Mouse (Mus musculus) left cerebral cortex, postnatal 36 days (tissue): ENCODE results near the gene Bap1. TPM values are rescaled to one million over a fixed set of nuclear protein-coding genes. Genes with fewer than 3 reads are reported as not detected.

Source experiments
- DNase-seq, 2 experiments: peaks; one replicate each; pipeline ENCODE4 v3.0.0; 2021 to 2022; ENCODE audit warnings: low spot score in 2 of 2, mixed read lengths in 1 of 2
- intact Hi-C: fragments of 180-260 bp; cut with DNase I; formaldehyde crosslinking; loops from one replicate; pipeline ENCODE4 v1.15.1; 2025
- total RNA-seq, 2 experiments: library from RNA; stranded (reverse); gene quantifications; 2 replicates each; pipeline ENCODE4 v1.2.3; 2021

Gene Bap1
- total RNA-seq, 2 experiments from 2014 or later, result 144 to 148 TPM

- DNase-seq, result no peak
- intact Hi-C loops, result loop anchor here (5.0 kb wide), 2 partner anchors 66 to 201 kb away; partner anchors contain the start of gene Capn7
Observed at GRCm38 (mm10) chr14:31271121-31271520, 19.9 kb downstream of the Bap1 start.

DNA sequence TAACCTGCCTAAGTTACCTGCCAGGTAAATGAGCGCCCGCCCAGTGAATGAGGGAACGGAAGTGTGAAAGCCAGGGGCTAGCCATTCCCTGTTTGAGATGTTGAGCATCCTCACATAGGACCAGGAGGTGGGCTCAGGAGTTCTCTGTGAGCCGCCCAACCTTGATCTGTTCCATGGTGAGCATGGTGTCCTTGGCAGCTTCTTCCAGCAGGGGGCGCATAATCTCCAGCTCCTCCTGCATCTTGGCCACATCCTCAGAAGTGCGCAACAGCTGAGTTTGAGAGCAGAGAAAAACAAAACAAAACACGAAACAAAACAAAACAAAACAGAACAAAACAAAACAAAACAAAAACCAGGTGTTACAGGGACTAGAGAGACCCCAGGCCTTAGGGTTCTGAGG is 20.9 kb downstream of the Bap1 start:
- intact Hi-C loops, result loop anchor here (5.0 kb wide), 2 partner anchors 65 to 200 kb away; partner anchors contain the start of gene Capn7
- DNase-seq, result peak; percentile 69 to 74

GRCm38 (mm10) chr14:31285728-31286127 is 34.5 kb downstream of the Bap1 start:
- intact Hi-C loops, result no loop called here
- no peak for DNase-seq

Other genes starting within 250 kb of the Bap1 start
- gene Spcs1, start 249.8 kb upstream of the Bap1 start, total RNA-seq, result 100 to 1,000 TPM; 151 to 164 TPM
- gene Pbrm1, start 232.3 kb upstream of the Bap1 start, total RNA-seq, result 10 to 100 TPM; 50.1 to 57.6 TPM
- 10 to 100 TPM; 41.8 to 53.9 TPM for gene Gnl3, start 232.3 kb upstream of the Bap1 start, total RNA-seq
- 10 to 100 TPM; 24.6 to 32.9 TPM for gene Smim4, start 122.5 kb upstream of the Bap1 start, total RNA-seq
- 1 to 10 TPM; 2.8 to 4.6 TPM for gene Nt5dc2, start 120.4 kb upstream of the Bap1 start, total RNA-seq
- gene Stab1, start 82.8 kb upstream of the Bap1 start, total RNA-seq, result 10 to 100 TPM; 22.5 to 23.5 TPM
- gene Tnnc1, start 43.1 kb upstream of the Bap1 start, total RNA-seq, result 100 to 1,000 TPM in 1 of 2 experiments, 10 to 100 TPM in 1; 41.9 to 150 TPM
- gene Nisch, start 34.5 kb upstream of the Bap1 start, total RNA-seq, result 100 to 1,000 TPM; 373 to 412 TPM
- gene Sema3g, start 33.6 kb upstream of the Bap1 start, total RNA-seq, result 1 to 10 TPM; 4.4 to 5.8 TPM
- gene Phf7, start 133 bp upstream of the Bap1 start, total RNA-seq, result 1 to 10 TPM; 4.4 to 4.6 TPM
- 1 to 10 TPM; 4.7 to 4.9 TPM for gene Dnah1, start 72.4 kb downstream of the Bap1 start, total RNA-seq
- 10 to 100 TPM; 31.0 to 39.9 TPM for gene Capn7, start 85.2 kb downstream of the Bap1 start, total RNA-seq
- 10 to 100 TPM; 60.1 to 60.2 TPM for gene Sh3bp5, start 184.6 kb downstream of the Bap1 start, total RNA-seq
- gene Eaf1, start 242.9 kb downstream of the Bap1 start, total RNA-seq, result 10 to 100 TPM; 12.4 to 13.8 TPM
- 10 to 100 TPM; 29.7 to 35.1 TPM for gene Mettl6, start 243.6 kb downstream of the Bap1 start, total RNA-seq